Mouse (Mus musculus) embryonic facial prominence, embryonic 12.5 days (tissue): ENCODE measurements around the gene Cyp26a1. TPM values are rescaled to one million over a fixed set of nuclear protein-coding genes. Genes with fewer than 3 reads are reported as not detected.

Experiments used
- ATAC-seq: fragments of 200-750 bp; cut with Nextera tagmentation; 2 replicates; pipeline ENCODE4 v1.8.0; 2017; ENCODE audit not compliant: insufficient number of reproducible peaks, insufficient read depth, low FRiP score, low TSS enrichment
- H3K27ac ChIP-seq: fragments of 300-500 bp; sonication (generic); 2 replicates; pipeline ENCODE4 v1.5.1; 2016; ENCODE audit warnings: mild to moderate bottlenecking
- H3K27me3 ChIP-seq: fragments of 300-500 bp; sonication (generic); 2 replicates; pipeline ENCODE4 v1.6.1; 2016; ENCODE audit warnings: mild to moderate bottlenecking, moderate library complexity
- H3K36me3 ChIP-seq: fragments of 300-500 bp; sonication (generic); 2 replicates; pipeline ENCODE4 v1.6.1; 2016; ENCODE audit warnings: mild to moderate bottlenecking
- H3K4me1 ChIP-seq: fragments of 300-500 bp; sonication (generic); 2 replicates; pipeline ENCODE4 v1.6.1; 2016
- H3K4me2 ChIP-seq: fragments of 300-500 bp; sonication (generic); replicated peaks from 2 replicates; pipeline ENCODE4 v1.6.1; 2016; ENCODE audit warnings: mild to moderate bottlenecking, moderate library complexity
- H3K4me3 ChIP-seq: fragments of 300-500 bp; sonication (generic); 2 replicates; pipeline ENCODE4 v1.5.1; 2016; ENCODE audit warnings: mild to moderate bottlenecking
- H3K9ac ChIP-seq: fragments of 300-500 bp; sonication (generic); 2 replicates; pipeline ENCODE4 v1.6.1; 2016; ENCODE audit warnings: mild to moderate bottlenecking, moderate library complexity
- H3K9me3 ChIP-seq: fragments of 300-500 bp; sonication (generic); 2 replicates; pipeline ENCODE4 v1.6.1; 2016; ENCODE audit warnings: mild to moderate bottlenecking, moderate library complexity
- WGBS: fragments of 180-500 bp; shearing (Covaris S2); methylation state at CpG from one replicate; pipeline ENCODE4 v1.1.7; 2016; 5-methylcytosine and 5-hydroxymethylcytosine counted together
- polyA plus RNA-seq: library from polyadenylated mRNA; unstranded; fragments of >200 nt; fragmentation: Nextera tagmentation; extraction: Ambion mirVana; gene quantifications from 2 replicates; pipeline ENCODE4 v1.2.1, GENCODE M21; 2016

The Cyp26a1 gene
- 11.8 and 14.8 TPM in 2 replicates for polyA plus RNA-seq

- peaks cover 26% of the 10 kb centered on the region for H3K4me1 ChIP-seq
- peak within 1 kb of the TSS; percentile 37 for H3K4me3 ChIP-seq
- H3K9ac ChIP-seq = peak within 1 kb of the TSS; percentile 47
- no peak for ATAC-seq
- peaks cover 92% of the 10 kb centered on the region for H3K27me3 ChIP-seq
- WGBS = under 1% methylated on average over 51 of the region's 51 CpGs
- H3K36me3 ChIP-seq = no peaks in the 10 kb centered on the region
- H3K4me2 ChIP-seq = peak within 1 kb of the TSS; percentile 61
- no peaks in the 10 kb centered on the region for H3K9me3 ChIP-seq
- no peak within 1 kb of the TSS for H3K27ac ChIP-seq
Observed at GRCm38 (mm10) chr19:37697651-37698272, at the start of gene Cyp26a1. Gene Cyp26a1, plus strand, starts transcription at chr19:37697798.

- no peak overlapping the region for H3K27ac ChIP-seq
- H3K9ac ChIP-seq = no peak overlapping the region
- no peak overlapping the region for H3K4me2 ChIP-seq
- 35% methylated on average over 2 of the region's 2 CpGs for WGBS
- H3K36me3 ChIP-seq = no peaks in the 10 kb centered on the region
- no peak overlapping the region for H3K4me3 ChIP-seq
- ATAC-seq = no peak
- H3K9me3 ChIP-seq = no peaks in the 10 kb centered on the region
- no peaks in the 10 kb centered on the region for H3K27me3 ChIP-seq
- H3K4me1 ChIP-seq = no peaks in the 10 kb centered on the region
Observed at GRCm38 (mm10) chr19:37647994-37648393, 49.6 kb upstream of the Cyp26a1 start.

- Histone ChIP-seq H3K27me3 (no peaks in the 10 kb centered on the region), H3K9ac (no peak overlapping the region), H3K36me3 (no peaks in the 10 kb centered on the region), H3K4me2 (no peak overlapping the region), H3K27ac (no peak overlapping the region), H3K4me1 (no peaks in the 10 kb centered on the region), H3K9me3 (no peaks in the 10 kb centered on the region), H3K4me3 (no peak overlapping the region)
- 62% methylated on average over 2 of the region's 2 CpGs for WGBS
- ATAC-seq = no peak
Observed at GRCm38 (mm10) chr19:37650526-37650925, 47.1 kb upstream of the Cyp26a1 start.

GRCm38 (mm10) chr19:37654012-37654411, 43.6 kb upstream of the Cyp26a1 start:
- no peak overlapping the region for H3K4me3 ChIP-seq
- H3K36me3 ChIP-seq = no peaks in the 10 kb centered on the region
- ATAC-seq = no peak
- H3K9ac ChIP-seq = no peak overlapping the region
- H3K27me3 ChIP-seq = no peaks in the 10 kb centered on the region
- H3K27ac ChIP-seq = no peak overlapping the region
- 19% methylated on average over 5 of the region's 5 CpGs for WGBS
- peaks cover 6% of the 10 kb centered on the region for H3K4me1 ChIP-seq
- H3K9me3 ChIP-seq = no peaks in the 10 kb centered on the region
- no peak overlapping the region for H3K4me2 ChIP-seq

DNA sequence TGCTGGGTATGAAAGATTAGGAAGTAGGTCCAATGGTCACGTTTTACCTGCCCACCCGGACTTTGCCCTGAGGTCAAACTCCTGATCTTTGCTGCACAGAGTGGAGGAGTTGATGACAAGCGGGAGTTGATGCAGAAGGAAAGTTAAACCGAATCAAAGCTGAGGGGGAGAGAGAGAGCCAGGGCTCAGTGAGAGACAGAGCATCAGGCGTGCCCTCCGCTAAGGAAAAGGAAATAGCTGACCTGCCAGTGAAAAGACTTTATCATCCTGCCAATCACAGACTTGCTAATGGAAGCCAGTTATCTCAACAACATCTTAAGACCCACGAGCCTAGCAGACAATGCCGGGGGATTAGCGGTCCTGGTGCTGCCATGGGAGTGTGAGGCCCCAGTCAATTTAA, 41.2 kb upstream of the Cyp26a1 start:
- H3K4me3 ChIP-seq = no peak overlapping the region
- no peaks in the 10 kb centered on the region for H3K36me3 ChIP-seq
- peaks cover 6% of the 10 kb centered on the region for H3K4me1 ChIP-seq
- H3K9ac ChIP-seq = no peak overlapping the region
- WGBS = 5% methylated on average over 9 of the region's 9 CpGs
- no peaks in the 10 kb centered on the region for H3K27me3 ChIP-seq
- ATAC-seq = no peak
- no peaks in the 10 kb centered on the region for H3K9me3 ChIP-seq
- no peak overlapping the region for H3K4me2 ChIP-seq
- no peak overlapping the region for H3K27ac ChIP-seq

- no peak for ATAC-seq
- H3K27me3 ChIP-seq = no peaks in the 10 kb centered on the region
- H3K4me1 ChIP-seq = no peaks in the 10 kb centered on the region
- WGBS = 76% methylated on average over 6 of the region's 6 CpGs
- no peaks in the 10 kb centered on the region for H3K9me3 ChIP-seq
- no peak overlapping the region for H3K27ac ChIP-seq
- no peak overlapping the region for H3K9ac ChIP-seq
- H3K4me2 ChIP-seq = no peak overlapping the region
- no peaks in the 10 kb centered on the region for H3K36me3 ChIP-seq
- no peak overlapping the region for H3K4me3 ChIP-seq
Observed at GRCm38 (mm10) chr19:37665256-37665655, 32.3 kb upstream of the Cyp26a1 start.

- ATAC-seq = no peak
- WGBS = 77% methylated on average over 13 of the region's 13 CpGs
Observed at GRCm38 (mm10) chr19:37667855-37668594, 29.6 kb upstream of the Cyp26a1 start.

GRCm38 (mm10) chr19:37668657-37669056, 28.9 kb upstream of the Cyp26a1 start:
- no peak overlapping the region for H3K27ac ChIP-seq
- H3K36me3 ChIP-seq = no peaks in the 10 kb centered on the region
- ATAC-seq = no peak
- peaks cover 7% of the 10 kb centered on the region; the same call in 1 of the 2 replicates for H3K4me1 ChIP-seq
- no peaks in the 10 kb centered on the region for H3K27me3 ChIP-seq
- no peak overlapping the region for H3K4me2 ChIP-seq
- H3K4me3 ChIP-seq = no peak overlapping the region
- no peak overlapping the region for H3K9ac ChIP-seq
- WGBS = 87% methylated on average over 5 of the region's 5 CpGs
- no peaks in the 10 kb centered on the region for H3K9me3 ChIP-seq

More at GRCm38 (mm10) chr19:37667855-37668594, 29.6 kb upstream of the Cyp26a1 start:
- Histone ChIP-seq H3K36me3 (no peaks in the 10 kb centered on the region), H3K9ac (no peak overlapping the region), H3K4me2 (no peak overlapping the region), H3K4me1 (peaks cover 7% of the 10 kb centered on the region; the same call in 1 of the 2 replicates), H3K4me3 (no peak overlapping the region), H3K27ac (no peak overlapping the region), H3K9me3 (no peaks in the 10 kb centered on the region), H3K27me3 (no peaks in the 10 kb centered on the region)

DNA sequence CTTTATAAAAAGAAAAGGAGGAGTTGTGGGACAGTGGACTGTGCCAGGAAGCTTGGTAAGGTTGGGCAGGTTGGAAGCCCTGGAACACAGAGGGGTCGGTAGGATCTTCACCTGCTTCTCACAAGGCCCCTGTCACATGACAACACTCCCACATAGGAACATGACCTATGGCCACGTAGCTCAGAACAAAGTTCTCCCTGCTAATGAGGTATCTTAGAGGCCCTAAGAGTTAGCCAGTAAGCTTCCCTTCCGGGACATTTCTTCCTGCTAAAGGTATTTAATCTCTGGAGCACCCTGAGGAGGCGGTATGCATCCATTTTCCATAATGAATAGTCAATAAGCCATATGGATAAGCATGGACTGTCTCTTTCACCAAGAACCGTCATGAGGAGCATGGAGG, 28.1 kb upstream of the Cyp26a1 start:
- no peak for ATAC-seq
- H3K9ac ChIP-seq = no peak overlapping the region
- WGBS = 78% methylated on average over 5 of the region's 5 CpGs
- peaks cover 7% of the 10 kb centered on the region; the same call in 1 of the 2 replicates for H3K4me1 ChIP-seq
- no peaks in the 10 kb centered on the region for H3K27me3 ChIP-seq
- H3K36me3 ChIP-seq = no peaks in the 10 kb centered on the region
- no peak overlapping the region for H3K27ac ChIP-seq
- H3K4me3 ChIP-seq = no peak overlapping the region
- no peak overlapping the region for H3K4me2 ChIP-seq
- no peaks in the 10 kb centered on the region for H3K9me3 ChIP-seq

DNA sequence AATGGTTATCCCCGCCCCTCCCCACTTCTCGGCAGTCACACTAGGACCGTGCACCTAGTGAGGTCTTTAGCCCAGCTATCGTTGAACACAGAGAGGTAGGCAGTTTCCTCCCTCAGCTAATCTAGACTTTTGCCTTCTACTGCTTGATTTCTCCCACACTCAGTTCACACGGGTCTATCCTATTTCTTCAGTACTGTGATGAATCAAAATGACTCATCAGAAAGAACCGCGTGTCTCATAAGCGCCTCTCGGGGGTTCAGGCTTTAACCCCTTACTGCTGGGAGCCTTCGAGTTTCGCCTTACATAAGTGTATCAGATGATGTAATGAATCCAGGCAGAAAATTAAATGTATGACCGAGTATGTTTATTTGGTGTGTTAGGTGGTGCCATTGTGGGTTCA, 24.2 kb upstream of the Cyp26a1 start:
- H3K27me3 ChIP-seq = 0 out of 2 replicates have a peak, but pooled peaks cover 4% of the 10 kb centered on the region
- H3K9ac ChIP-seq = no peak overlapping the region
- H3K4me1 ChIP-seq = peaks cover 7% of the 10 kb centered on the region; the same call in 1 of the 2 replicates
- no peaks in the 10 kb centered on the region for H3K9me3 ChIP-seq
- H3K4me2 ChIP-seq = no peak overlapping the region
- H3K4me3 ChIP-seq = no peak overlapping the region
- 51% methylated on average over 12 of the region's 12 CpGs for WGBS
- no peak overlapping the region for H3K27ac ChIP-seq
- H3K36me3 ChIP-seq = no peaks in the 10 kb centered on the region
- no peak for ATAC-seq

DNA sequence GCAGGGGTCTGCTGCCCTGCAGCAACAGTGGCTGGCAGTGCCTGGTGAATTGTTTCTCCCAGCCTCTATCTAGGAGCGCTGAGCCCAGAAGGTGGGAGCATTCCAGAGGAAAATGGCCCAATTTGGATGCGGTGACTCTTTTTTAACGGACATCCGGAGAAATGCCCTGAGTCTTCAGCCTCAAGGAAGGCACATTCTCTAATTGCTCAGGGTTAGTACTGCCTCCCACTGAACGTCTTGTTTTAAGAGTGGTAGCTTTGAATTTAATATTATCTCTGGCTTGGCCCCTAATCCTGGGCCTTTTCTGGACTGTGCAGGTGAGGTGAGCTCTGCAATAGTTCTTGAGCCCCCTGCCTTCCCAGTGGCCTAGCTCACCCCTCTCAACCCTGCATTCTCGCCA, 12.3 kb upstream of the Cyp26a1 start, which contains the start of gene Cyp26c1:
Cyp26c1 (plus strand) TSS at position 301 of the 400 bp plus-strand sequence.
- no peak within 1 kb of the TSS for H3K27ac ChIP-seq
- H3K9ac ChIP-seq = no peak within 1 kb of the TSS
- no peaks in the 10 kb centered on the region for H3K9me3 ChIP-seq
- H3K4me3 ChIP-seq = peak within 1 kb of the TSS; percentile 4; the same call in 1 of the 2 replicates
- H3K4me2 ChIP-seq = peak within 1 kb of the TSS; percentile 32; the same call in 1 of the 2 replicates
- 2% methylated on average over 6 of the region's 6 CpGs for WGBS
- no peak for ATAC-seq
- peaks cover 78% of the 10 kb centered on the region for H3K27me3 ChIP-seq
- H3K4me1 ChIP-seq = peaks cover 6% of the 10 kb centered on the region
- H3K36me3 ChIP-seq = no peaks in the 10 kb centered on the region

DNA sequence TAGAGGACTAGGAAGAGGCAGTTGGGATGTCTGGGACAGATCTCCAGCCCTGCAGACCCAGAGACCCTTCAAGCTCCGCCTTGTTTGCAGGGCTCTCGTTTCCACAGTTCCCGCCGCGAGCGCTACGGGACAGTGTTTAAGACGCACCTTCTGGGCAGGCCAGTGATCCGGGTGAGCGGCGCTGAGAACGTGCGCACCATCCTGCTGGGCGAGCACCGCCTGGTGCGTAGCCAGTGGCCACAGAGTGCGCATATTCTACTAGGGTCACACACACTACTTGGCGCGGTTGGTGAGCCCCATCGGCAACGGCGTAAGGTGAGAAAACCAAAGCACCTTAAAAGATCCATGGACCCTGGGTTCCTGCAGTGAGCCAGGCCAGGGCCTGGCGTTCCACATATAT, 11.3 kb upstream of the Cyp26a1 start:
- Histone ChIP-seq H3K9me3 (no peaks in the 10 kb centered on the region), H3K27me3 (peaks cover 89% of the 10 kb centered on the region), H3K4me1 (peaks cover 6% of the 10 kb centered on the region), H3K4me3 (peak overlapping the region; percentile 4; the same call in 1 of the 2 replicates), H3K27ac (no peak overlapping the region), H3K4me2 (peak overlapping the region; percentile 32; the same call in 1 of the 2 replicates), H3K36me3 (no peaks in the 10 kb centered on the region), H3K9ac (no peak overlapping the region; the same call in 1 of the 2 replicates)
- no peak for ATAC-seq
- WGBS = 4% methylated on average over 23 of the region's 23 CpGs
